Mouse (Mus musculus): Measurements from ENCODE around the gene Bcl7c. TPM values are rescaled to one million over a fixed set of nuclear protein-coding genes. Genes with fewer than 3 reads are reported as not detected.
A peak's percentile ranks its signal among the peaks of the same experiment; 100 is the strongest.

Bcl7c gene
- total and polyA plus RNA-seq, 3 experiments = 28.0 to 71.3 (median 60.5) TPM

DNA sequence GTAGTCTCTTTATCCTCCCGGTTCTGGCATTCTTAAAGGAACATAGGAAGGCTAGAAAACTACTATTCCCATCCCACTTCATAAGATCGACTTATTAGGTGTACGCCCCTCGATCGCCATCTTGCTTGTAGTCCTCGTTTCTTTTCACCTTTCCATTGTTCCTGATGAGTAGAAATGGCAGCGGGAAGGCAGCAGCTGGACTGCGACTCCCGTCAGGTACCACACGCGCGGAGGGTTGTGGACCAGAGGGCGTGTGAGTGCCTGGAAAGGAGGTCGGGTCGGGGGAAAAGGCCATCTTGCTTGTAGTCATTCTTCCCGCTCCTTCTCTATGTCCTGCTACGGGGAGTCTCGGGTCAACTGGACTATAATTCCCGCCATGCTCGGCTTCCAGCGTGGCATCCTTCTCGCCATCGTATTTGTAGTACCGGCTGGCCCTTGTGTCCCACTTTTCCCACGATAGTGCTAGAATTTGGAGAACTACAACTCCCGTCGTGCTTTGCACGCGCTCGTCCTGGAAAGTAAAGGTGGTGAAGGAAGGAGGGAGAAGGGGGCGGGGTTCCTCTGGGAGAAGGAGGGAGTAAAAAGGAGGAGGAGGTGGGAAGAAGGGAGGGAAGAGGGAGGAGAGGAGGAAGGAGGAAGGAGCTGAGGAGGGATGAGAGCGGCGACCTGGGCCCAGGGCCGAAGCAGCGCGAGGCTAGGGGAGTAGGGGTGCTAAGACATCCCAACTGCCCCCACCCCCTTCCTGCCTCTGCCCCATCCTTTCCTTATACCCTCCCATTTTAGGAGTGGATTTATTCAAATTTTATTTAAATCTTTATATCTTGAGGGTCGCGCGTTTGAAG, 37.1 kb upstream of the Bcl7c start:
- H3K9ac ChIP-seq (ENCODE audit: insufficient read depth, low read depth) = peak overlapping the region; percentile 73
- H3K4me2 ChIP-seq (ENCODE audit: insufficient read depth, low read depth, poor library complexity, severe bottlenecking) = peak overlapping the region; percentile 87
- no peaks in the 10 kb centered on the region for H3K79me2 ChIP-seq (replicated peaks; ENCODE audit: control insufficient read depth, extremely low read depth, insufficient read depth, poor library complexity, severe bottlenecking)
- peak; percentile 46; the same call in 1 of the 2 replicates for TF ChIP-seq CHD2 (IDR thresholded peaks at IDR 0.05; ENCODE audit: low read length)
- TF ChIP-seq ELF1 (IDR thresholded peaks at IDR 0.05; ENCODE audit: low read depth, low read length) = peak; percentile 43; the same call in 1 of the 2 replicates
- no peak for TF ChIP-seq ZC3H11A (IDR thresholded peaks at IDR 0.05; ENCODE audit: low read depth, low read length)
- TF ChIP-seq SIN3A (IDR thresholded peaks at IDR 0.05; ENCODE audit: low read length) = peak; percentile 23; the same call in 1 of the 2 replicates
- TF ChIP-seq KAT2A (IDR thresholded peaks at IDR 0.05; ENCODE audit: insufficient replicate concordance, low read length) = peak; percentile 81; the same call in 1 of the 2 replicates
- TF ChIP-seq NELFE (IDR thresholded peaks at IDR 0.05; ENCODE audit: low read depth, low read length) = no peak
- no peak; the same call in 1 of the 2 replicates for TF ChIP-seq ZMIZ1 (IDR thresholded peaks at IDR 0.05; ENCODE audit: low read depth, low read length)
- peak; percentile 88 for TF ChIP-seq HCFC1 (IDR thresholded peaks at IDR 0.05; ENCODE audit: low read depth, low read length)
- TF ChIP-seq TBP (conservative IDR thresholded peaks at IDR 0.05; ENCODE audit: low read depth, low read length) = no peak
- TF ChIP-seq MAZ (IDR thresholded peaks at IDR 0.05; ENCODE audit: low read depth, low read length) = peak; percentile 39; the same call in 1 of the 2 replicates
- peak; percentile 62 for TF ChIP-seq NRF1 (IDR thresholded peaks at IDR 0.05; ENCODE audit: low read depth, low read length)
- H3K36me3 ChIP-seq (replicated peaks in 1 of 2; ENCODE audit: control insufficient read depth in 1 of 2, insufficient read depth in 1 of 2, low read length in 1 of 2) = peaks cover 25 to 33% of the 10 kb centered on the region in 2 experiments
- H3K4me3 ChIP-seq (replicated peaks in 1 of 3; ENCODE audit: low read depth in 2 of 3, low read length in 2 of 3, poor library complexity in 1 of 3) = peak overlapping the region; percentile 71 to 98 (median 87)
- no peaks in the 10 kb centered on the region for H3K27me3 ChIP-seq (replicated peaks)
- DNase-seq (ENCODE audit: extremely low read depth) = peak; percentile 71
- H3K4me1 ChIP-seq (ENCODE audit: control insufficient read depth in 1 of 2, insufficient read depth in 2 of 2) = peaks cover 4 to 18% of the 10 kb centered on the region in 2 experiments; a peak in 3 of 4 replicates
- H3K9me3 ChIP-seq (replicated peaks; ENCODE audit: low read length) = peaks cover 2% of the 10 kb centered on the region
- H3K27ac ChIP-seq (ENCODE audit: insufficient read depth, low read depth) = peak overlapping the region; percentile 73
- in situ Hi-C loops (cut with MboI; ENCODE audit: low pct_ligation_motif_present, low pct_unique_long_range_greater_than_20kb, low sequenced_read_pairs) (no loop called here), dilution Hi-C loops (cut with MboI; ENCODE audit: extremely low pct_ligation_motif_present, extremely low pct_unique_long_range_greater_than_20kb, low sequenced_read_pairs) (no loop called here)

DNA sequence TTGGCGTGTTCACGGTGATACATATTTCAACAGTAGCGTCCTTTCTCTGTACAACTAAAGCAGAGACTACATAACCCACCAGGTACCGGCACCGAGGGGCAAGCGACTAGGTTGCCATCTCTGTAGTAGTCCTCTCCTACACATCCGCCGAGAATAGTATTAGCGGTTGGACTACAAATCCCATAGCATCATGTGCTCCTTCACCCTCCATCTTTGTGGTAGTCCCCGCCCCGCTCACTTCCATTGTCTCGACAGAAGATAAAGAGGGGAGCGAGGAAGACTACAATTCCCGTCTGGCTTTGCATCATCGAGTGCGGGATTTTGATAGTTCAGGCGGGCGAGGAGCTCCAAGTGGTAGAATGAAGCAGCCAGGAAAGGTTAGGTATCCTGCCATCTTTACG, 36.5 kb upstream of the Bcl7c start:
- no peaks in the 10 kb centered on the region for H3K27me3 ChIP-seq (replicated peaks)
- peak; percentile 96 for DNase-seq (ENCODE audit: extremely low read depth)
- peak overlapping the region; percentile 71 to 98 (median 87) for H3K4me3 ChIP-seq (replicated peaks in 1 of 3; ENCODE audit: low read depth in 2 of 3, low read length in 2 of 3, poor library complexity in 1 of 3)
- H3K9me3 ChIP-seq (replicated peaks; ENCODE audit: low read length) = peaks cover 2% of the 10 kb centered on the region
- H3K4me1 ChIP-seq (ENCODE audit: control insufficient read depth in 1 of 2, insufficient read depth in 2 of 2) = peaks cover 4 to 18% of the 10 kb centered on the region in 2 experiments; a peak in 3 of 4 replicates
- no peaks in the 10 kb centered on the region for H3K79me2 ChIP-seq (replicated peaks; ENCODE audit: control insufficient read depth, extremely low read depth, insufficient read depth, poor library complexity, severe bottlenecking)
- dilution Hi-C loops (cut with MboI; ENCODE audit: extremely low pct_ligation_motif_present, extremely low pct_unique_long_range_greater_than_20kb, low sequenced_read_pairs) = no loop called here
- in situ Hi-C loops (cut with MboI; ENCODE audit: low pct_ligation_motif_present, low pct_unique_long_range_greater_than_20kb, low sequenced_read_pairs) = no loop called here
- peak overlapping the region; percentile 73 for H3K9ac ChIP-seq (ENCODE audit: insufficient read depth, low read depth)
- peaks cover 23 to 26% of the 10 kb centered on the region in 2 experiments for H3K36me3 ChIP-seq (replicated peaks in 1 of 2; ENCODE audit: control insufficient read depth in 1 of 2, insufficient read depth in 1 of 2, low read length in 1 of 2)
- peak overlapping the region; percentile 87 for H3K4me2 ChIP-seq (ENCODE audit: insufficient read depth, low read depth, poor library complexity, severe bottlenecking)
- H3K27ac ChIP-seq (ENCODE audit: insufficient read depth, low read depth) = peak overlapping the region; percentile 73
- TF ChIP-seq PAX5 (IDR thresholded peaks at IDR 0.05; ENCODE audit: low read length) (no peak), ZC3H11A (IDR thresholded peaks at IDR 0.05; ENCODE audit: low read depth, low read length) (no peak), CHD2 (IDR thresholded peaks at IDR 0.05; ENCODE audit: low read length) (peak; percentile 56), CHD1 (IDR thresholded peaks at IDR 0.05; ENCODE audit: low read depth, low read length) (no peak), BHLHE40 (IDR thresholded peaks at IDR 0.05; ENCODE audit: low read depth, low read length) (no peak), GABPA (IDR thresholded peaks at IDR 0.05; ENCODE audit: insufficient replicate concordance, low read depth, low read length) (peak; percentile 33; the same call in 1 of the 2 replicates), TBP (conservative IDR thresholded peaks at IDR 0.05; ENCODE audit: low read depth, low read length) (no peak; the same call in 1 of the 2 replicates), MAFK (IDR thresholded peaks at IDR 0.05; ENCODE audit: insufficient replicate concordance, low read length) (no peak), MXI1 (IDR thresholded peaks at IDR 0.05; ENCODE audit: low read depth, low read length) (no peak), CTCF (conservative IDR thresholded peaks at IDR 0.05 in 1 of 2, IDR thresholded peaks at IDR 0.05 in 1 of 2; ENCODE audit: low read depth in 2 of 2, low read length in 2 of 2) (no peak), ETS1 (conservative IDR thresholded peaks at IDR 0.05; ENCODE audit: low read depth, low read length) (no peak; the same call in 1 of the 2 replicates), HCFC1 (IDR thresholded peaks at IDR 0.05; ENCODE audit: low read depth, low read length) (peak; percentile 87), JUND (conservative IDR thresholded peaks at IDR 0.05; ENCODE audit: low read depth, low read length) (no peak), RAD21 (IDR thresholded peaks at IDR 0.05; ENCODE audit: low read depth, low read length) (no peak), USF2 (conservative IDR thresholded peaks at IDR 0.05; ENCODE audit: low read depth, low read length) (no peak), UBTF (IDR thresholded peaks at IDR 0.05; ENCODE audit: low read depth, low read length) (0 out of 2 replicates have a peak, but pooled peaks have one; percentile 14), SMC3 (IDR thresholded peaks at IDR 0.05; ENCODE audit: low read depth, low read length) (no peak), ZMIZ1 (IDR thresholded peaks at IDR 0.05; ENCODE audit: low read depth, low read length) (no peak), E2F4 (IDR thresholded peaks at IDR 0.05; ENCODE audit: insufficient replicate concordance, low read depth, low read length) (no peak; the same call in 1 of the 2 replicates), ZNF384 (IDR thresholded peaks at IDR 0.05; ENCODE audit: low read depth, low read length) (no peak), NELFE (IDR thresholded peaks at IDR 0.05; ENCODE audit: low read depth, low read length) (peak; percentile 66), POLR2AphosphoS2 (IDR thresholded peaks at IDR 0.05; ENCODE audit: low read depth, low read length) (no peak), MYC (IDR thresholded peaks at IDR 0.05; ENCODE audit: low read depth, low read length) (no peak), POLR2A (IDR thresholded peaks at IDR 0.05; ENCODE audit: low read depth, low read length) (peak; percentile 54; the same call in 1 of the 2 replicates)
